Mouse (Mus musculus): ENCODE measurements around the gene Irs1.

The Irs1 gene

DNA sequence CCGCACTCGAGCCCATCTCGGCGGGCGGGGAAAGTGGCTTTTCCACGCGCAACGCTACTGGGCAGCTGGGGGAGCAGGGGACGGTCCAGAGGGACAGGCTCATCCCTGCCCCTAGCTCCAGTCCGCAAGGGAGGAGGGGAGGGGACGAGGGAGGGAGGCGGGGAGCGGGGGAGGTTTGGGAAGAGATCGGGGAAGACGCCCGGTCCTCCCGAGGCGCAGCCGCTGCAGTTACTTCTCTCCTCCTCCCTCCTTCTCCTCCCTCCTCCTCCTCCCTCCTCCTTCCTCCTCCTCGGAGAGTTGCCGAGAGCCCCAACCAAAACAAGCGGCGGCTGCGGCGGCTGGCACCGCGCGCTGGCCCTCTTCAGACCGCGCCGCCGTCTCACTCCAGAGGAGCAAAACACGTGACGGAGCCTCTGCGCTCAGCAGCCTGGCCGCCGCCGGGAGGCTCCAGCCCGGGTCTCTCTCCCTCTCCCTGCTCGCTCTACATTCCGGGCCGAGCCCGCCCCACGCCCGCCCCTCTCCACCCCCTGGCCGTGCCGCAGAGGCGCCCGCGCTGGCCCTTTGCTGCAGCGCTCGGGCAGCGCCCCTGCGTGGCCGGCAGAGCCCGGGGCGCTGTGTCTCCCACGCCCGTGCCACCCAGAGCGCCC lies at the start of gene Irs1:
Gene Irs1 (minus strand): TSS at position 266 of the 647 bp plus-strand sequence.
- no peak for DNase-seq (ENCODE audit: low read depth in 1 of 2, low spot score in 2 of 2)

DNA sequence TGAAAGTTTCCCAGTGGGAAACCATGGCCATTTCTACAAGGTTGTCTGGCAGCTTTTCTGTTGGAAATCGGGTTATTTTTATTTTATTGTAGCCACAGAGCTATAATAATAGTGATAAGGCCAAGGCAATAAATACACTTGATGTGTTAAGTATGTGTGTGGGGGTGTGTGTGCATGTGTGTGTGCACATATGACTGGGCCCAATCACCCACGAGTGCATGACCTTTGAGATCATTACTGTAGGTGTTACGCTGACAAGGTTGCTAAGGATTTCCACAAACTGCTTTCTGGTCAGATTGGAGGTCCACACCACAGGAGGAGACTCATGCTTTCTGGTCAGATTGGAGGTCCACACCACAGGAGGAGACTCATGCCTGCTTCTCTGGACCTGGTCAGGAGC lies 43.3 kb upstream of the Irs1 start:
- no peak for DNase-seq (ENCODE audit: low read depth in 1 of 2, low spot score in 2 of 2)

DNA sequence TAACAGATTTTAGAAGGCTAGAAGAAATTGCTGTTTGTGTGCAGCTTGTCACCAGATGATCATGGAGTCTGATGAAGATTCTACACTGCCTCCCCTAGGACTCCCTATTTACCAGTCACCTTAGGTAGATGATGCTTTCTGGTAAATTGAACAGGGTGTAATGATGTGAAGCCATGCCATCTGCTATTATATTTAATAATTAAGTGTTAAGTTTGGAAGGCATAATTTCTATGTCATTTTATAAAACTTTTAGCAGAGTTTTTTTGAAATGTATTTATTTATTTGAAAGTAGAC lies 38.7 kb upstream of the Irs1 start:
- no peak for DNase-seq (ENCODE audit: low read depth in 1 of 2, low spot score in 2 of 2)

- DNase-seq (ENCODE audit: low read depth in 1 of 2, low spot score in 2 of 2): no peak
Measured at GRCm38 (mm10) chr1:82329237-82329953, 38.2 kb upstream of the Irs1 start.

- no peak for DNase-seq (ENCODE audit: low read depth in 1 of 2, low spot score in 2 of 2)
Measured at GRCm38 (mm10) chr1:82328033-82328775, 37.0 kb upstream of the Irs1 start.

GRCm38 (mm10) chr1:82326120-82326519 lies 34.9 kb upstream of the Irs1 start:
- DNase-seq (ENCODE audit: low read depth in 1 of 2, low spot score in 2 of 2): no peak

DNA sequence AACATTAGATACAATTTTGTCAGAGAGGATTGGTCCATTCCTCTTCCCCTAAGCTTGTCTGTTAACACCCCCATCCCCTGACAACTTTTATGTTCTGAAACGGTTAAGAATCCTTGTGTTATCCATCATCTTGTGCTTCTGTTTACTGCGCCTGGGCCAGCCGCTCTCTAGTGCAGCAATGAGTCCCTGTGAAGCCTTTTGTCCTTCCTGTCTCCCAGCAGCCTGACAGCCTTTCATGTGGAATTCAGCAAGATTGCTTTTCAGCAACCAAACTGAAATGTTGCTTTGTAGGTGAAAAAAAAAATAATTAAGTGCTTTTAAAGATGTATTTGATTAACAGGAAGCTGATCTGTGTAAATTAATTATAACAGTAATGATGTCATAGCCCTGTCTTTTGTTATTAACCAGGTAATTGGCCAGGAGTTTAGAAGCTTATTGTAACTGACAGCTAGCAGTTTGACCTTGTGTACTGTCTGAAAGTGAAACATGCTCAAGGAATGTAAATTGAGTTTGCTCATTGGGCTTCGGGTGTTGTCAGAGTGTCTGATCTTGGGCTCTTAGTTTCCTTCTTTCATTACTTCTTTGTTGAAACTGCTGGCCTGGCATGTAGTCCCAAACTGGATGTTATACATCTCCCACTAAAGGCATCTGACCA lies 33.0 kb upstream of the Irs1 start:
- no peak for DNase-seq (ENCODE audit: low read depth in 1 of 2, low spot score in 2 of 2)

DNA sequence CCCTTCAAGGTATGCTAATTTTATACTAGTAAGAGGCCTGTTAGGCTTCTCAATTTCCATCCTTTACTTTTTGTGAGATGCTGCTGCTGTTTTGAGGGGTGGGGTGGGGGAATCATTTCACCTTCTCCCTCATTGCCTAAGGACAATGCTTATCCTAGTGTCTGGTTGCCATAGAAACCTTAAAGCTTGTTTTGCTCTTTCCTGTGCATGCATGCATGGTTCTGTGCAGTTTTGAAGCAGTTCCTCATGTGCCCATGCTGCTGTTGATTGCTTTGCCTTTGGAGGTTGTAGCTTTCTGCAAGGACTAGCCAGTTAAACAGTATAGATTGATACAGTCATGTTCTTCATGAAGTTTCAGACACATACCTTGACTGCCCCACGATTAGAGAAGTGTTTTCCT lies 30.2 kb upstream of the Irs1 start:
- no peak for DNase-seq (ENCODE audit: low read depth in 1 of 2, low spot score in 2 of 2)

DNA sequence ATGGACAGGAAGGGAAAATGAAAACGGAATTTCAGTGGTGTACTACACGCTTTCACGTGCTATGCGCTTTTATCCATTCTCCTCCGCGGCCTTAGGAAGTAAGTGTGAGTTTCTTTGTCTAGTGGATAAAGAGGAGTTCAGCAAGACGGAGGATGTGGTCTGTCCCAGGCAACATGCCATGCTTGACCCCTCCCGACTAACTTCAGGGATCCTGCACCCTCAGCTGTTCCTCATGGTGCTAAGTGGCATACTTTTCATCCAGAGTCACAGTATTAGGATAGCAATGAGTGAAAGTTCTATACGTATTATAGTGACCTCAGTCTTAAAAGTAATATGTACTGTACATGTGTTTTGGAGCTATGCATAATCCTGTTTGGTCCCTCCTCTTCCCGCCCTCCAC lies 29.6 kb upstream of the Irs1 start:
- DNase-seq (ENCODE audit: low read depth in 1 of 2, low spot score in 2 of 2): no peak

DNA sequence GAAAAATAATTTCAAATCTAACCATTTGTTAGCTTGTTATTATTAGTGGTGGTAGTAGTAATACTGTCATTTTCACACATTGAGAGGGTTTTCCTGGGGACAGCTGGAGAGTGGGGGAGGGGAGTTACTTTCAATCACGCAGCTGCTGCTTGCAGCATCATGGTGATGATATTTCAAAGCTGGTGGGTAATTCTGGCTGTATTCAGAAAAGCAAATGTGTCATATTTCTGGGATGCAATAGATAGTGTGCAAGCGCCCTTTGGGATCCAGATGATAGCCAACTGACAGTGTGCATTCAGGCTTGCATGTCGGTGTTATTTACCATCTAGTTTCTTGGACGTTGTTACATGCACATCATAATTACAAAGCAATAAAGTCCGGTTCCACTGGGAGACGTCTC lies 29.2 kb upstream of the Irs1 start:
- no peak for DNase-seq (ENCODE audit: low read depth in 1 of 2, low spot score in 2 of 2)

DNA sequence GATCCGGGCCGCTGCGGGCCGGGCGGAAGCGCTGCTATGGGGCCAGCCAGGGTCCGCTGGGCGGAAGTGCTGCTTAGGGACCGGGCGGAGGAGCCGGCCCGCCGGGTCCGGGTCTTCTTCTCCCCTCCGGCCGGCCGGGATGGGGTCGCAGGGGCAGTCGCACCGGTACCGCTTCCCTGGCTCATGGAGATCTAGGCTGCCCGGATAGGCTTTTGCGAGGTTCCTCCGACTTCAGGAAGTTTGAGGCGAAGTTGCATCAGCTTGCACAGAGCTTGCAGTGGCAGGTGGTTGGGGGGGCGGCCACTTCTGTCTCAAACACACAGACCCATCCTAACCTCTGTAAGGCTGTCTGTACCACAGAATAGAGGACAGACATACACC lies 25.5 kb upstream of the Irs1 start:
- DNase-seq (ENCODE audit: low read depth in 1 of 2, low spot score in 2 of 2): peak in 1 of 2 experiments; percentile 1

DNA sequence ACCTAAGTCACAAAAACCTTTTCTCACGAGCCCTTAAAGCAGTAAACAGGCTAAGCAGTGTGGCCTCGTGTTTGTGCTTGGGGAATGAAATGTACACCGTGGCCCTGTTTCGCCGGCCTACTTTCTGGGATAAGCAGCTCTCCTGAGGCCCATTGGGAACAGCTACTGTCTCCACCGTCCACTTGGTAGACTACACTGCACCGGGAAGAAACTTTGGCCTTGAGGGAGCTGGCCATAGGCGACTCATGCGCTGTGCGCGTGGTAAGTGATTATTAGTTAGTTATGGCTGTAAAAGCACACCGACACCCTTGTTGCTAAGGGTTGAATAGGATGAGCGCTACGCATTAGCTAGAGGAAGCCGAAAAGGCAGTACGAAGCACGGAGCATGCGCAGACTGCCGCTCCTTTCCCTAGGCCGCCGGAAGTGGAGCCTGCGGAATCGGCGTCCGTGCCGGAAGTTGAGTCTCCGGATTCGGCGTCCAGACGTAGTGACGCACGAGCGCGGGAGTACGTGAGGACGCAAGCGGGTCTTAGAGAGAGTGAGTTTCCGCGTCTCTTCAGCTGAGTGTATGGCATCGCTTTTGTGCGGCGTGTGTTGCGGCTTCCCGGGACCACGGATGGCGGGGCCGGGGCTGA lies 25.0 kb upstream of the Irs1 start, which contains the start of gene Rhbdd1:
Gene Rhbdd1 (plus strand): TSS at position 342 of the 635 bp plus-strand sequence.
- DNase-seq (ENCODE audit: low read depth in 1 of 2, low spot score in 2 of 2): peak; percentile 82 to 93

DNA sequence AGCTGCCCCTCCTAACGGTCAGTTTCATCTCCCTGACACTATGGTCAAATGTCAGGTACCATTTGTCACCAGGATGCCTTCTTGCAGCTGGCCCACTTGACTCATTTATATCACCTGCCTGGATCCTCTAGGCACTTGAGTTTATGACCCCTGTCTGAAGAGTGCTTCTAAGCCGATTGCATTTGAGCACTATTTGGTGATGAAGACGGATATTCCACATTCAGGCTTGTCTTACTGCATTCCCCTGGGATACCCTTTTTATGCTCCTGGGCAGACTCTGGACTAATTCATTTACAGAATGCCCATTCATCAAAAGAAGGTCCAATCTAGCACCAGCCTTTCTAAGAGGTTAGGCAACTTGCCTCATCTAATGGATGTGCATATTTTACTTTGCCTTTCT lies 13.3 kb upstream of the Irs1 start:
- DNase-seq (ENCODE audit: low read depth in 1 of 2, low spot score in 2 of 2): no peak

GRCm38 (mm10) chr1:82298586-82298985 lies 7.4 kb upstream of the Irs1 start:
- DNase-seq (ENCODE audit: low read depth in 1 of 2, low spot score in 2 of 2): no peak

- DNase-seq (ENCODE audit: low read depth in 1 of 2, low spot score in 2 of 2): no peak
Measured at GRCm38 (mm10) chr1:82294102-82294501, 2.9 kb upstream of the Irs1 start.

- no peak for DNase-seq (ENCODE audit: low read depth in 1 of 2, low spot score in 2 of 2)
Measured at GRCm38 (mm10) chr1:82292771-82293170, 1.6 kb upstream of the Irs1 start.

GRCm38 (mm10) chr1:82291930-82292712 lies 905 bp upstream of the Irs1 start:
- no peak for DNase-seq (ENCODE audit: low read depth in 1 of 2, low spot score in 2 of 2)

DNA sequence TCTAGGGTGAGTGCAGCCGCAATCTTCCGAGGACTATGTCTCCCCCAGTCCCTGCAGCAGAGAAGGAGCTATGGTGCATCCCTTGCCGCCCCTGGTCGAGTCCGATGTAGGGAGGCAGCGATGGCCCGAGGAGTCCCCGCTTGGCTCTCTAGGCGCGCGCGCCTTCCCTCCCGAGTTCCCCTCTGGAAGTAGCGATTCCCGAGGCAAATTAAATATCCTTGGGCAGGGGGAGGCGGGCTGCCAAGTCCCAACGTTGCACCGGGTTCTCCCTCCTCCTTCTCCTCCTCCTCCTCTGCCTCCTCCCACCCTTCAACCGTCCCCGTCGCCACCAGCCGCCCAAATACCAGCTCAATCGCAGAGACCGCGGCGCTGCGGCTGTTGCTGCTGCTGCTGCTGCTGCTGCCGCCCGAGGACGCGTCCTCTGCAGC lies 479 bp downstream of the Irs1 start:
- DNase-seq (ENCODE audit: low read depth in 1 of 2, low spot score in 2 of 2): no peak

DNA sequence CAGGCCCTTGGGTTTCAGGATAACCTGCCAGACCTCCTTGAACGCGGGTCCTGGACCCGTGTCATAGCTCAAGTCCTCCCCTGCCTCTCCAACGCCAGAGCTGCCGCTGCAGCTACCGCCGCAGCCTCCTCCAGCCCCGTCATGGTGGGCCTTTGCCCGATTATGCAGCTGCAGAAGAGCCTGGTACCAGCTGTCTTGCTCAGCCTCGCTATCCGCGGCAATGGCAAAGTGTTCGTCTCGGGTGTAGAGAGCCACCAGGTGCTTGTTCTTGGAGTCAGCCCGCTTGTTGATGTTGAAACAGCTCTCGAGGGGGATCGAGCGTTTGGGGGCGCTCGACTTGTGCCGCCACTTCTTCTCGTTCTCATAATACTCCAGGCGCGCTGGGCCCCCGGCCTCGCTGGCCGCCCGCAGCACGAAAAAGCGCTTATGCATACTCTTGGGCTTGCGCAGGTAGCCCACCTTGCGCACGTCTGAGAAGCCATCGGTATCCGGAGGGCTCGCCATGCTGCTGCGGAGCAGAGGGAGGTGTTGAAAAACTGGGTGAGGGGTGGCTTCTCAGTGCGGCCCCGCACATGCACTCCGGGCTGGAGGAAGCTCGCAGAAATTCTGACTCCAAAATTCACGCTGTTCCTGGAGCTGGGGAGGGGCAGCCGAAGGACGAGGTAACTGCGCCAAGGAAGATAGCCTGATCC lies 1.1 kb downstream of the Irs1 start:
- DNase-seq (ENCODE audit: low read depth in 1 of 2, low spot score in 2 of 2): no peak

Data from monocyte, adult 2 months (primary cell).